8 mouse cellular contexts compared by ENCODE assay signal in the genomic region with DNA sequence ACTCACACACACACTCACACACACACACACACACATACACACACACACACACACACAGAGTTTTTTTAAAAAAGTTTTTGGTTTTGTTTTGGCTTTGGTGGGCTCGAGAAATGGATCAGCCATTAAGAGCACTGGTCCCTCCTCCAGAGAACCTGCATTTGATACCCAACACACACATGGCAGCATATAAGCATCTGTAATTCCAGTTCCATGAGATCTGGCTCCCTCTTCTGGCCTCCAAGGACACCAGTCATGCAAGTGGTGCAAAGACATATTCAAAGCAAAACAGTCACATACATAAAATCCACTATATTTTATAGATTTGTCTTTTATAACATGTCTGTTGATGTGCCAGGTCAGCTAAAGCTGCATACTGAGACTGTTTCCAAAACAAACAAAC. TPM values are rescaled to one million over a fixed set of nuclear protein-coding genes. Genes with fewer than 3 reads are reported as not detected.
A peak's percentile ranks its signal among the peaks of the same experiment; 100 is the strongest.
DNase-seq lines count a peak whose midpoint lies in the region; ATAC-seq and TF ChIP-seq lines count a peak whose summit lies in the region.

No protein-coding gene starts in this region.

- H3K9me3 ChIP-seq in hindbrain, embryonic 11.5 days (ENCODE audit: control insufficient read depth, low read length), result no peaks in the 10 kb centered on the region
- no peaks in the 10 kb centered on the region for H3K9me3 ChIP-seq in hindbrain, embryonic 12.5 days (replicated peaks)
- H3K9me3 ChIP-seq in lung, embryonic 14.5 days (ENCODE audit: low read depth, low read length), result no peaks in the 10 kb centered on the region

- no peak for ATAC-seq in hindbrain, embryonic 11.5 days (ENCODE audit: low FRiP score)
- no peak for ATAC-seq in hindbrain, embryonic 12.5 days (ENCODE audit: low FRiP score)
- ATAC-seq in lung, embryonic 14.5 days (ENCODE audit: insufficient read depth), result no peak

- no peaks in the 10 kb centered on the region for H3K27me3 ChIP-seq in hindbrain, embryonic 11.5 days (ENCODE audit: control insufficient read depth, insufficient read depth, low read length)
- H3K27me3 ChIP-seq in hindbrain, embryonic 12.5 days, result no peaks in the 10 kb centered on the region
- no peaks in the 10 kb centered on the region for H3K27me3 ChIP-seq in lung, embryonic 14.5 days (ENCODE audit: insufficient read depth, low read length)

- H3K4me2 ChIP-seq in hindbrain, embryonic 11.5 days (replicated peaks; ENCODE audit: low read depth, low read length), result no peak overlapping the region
- no peak overlapping the region for H3K4me2 ChIP-seq in hindbrain, embryonic 12.5 days (replicated peaks)
- H3K4me2 ChIP-seq in lung, embryonic 14.5 days, result no peak overlapping the region

- no peaks in the 10 kb centered on the region for H3K36me3 ChIP-seq in hindbrain, embryonic 11.5 days (ENCODE audit: control insufficient read depth, insufficient read depth, low read length)
- peaks cover 25% of the 10 kb centered on the region for H3K36me3 ChIP-seq in hindbrain, embryonic 12.5 days
- peaks cover 33% of the 10 kb centered on the region for H3K36me3 ChIP-seq in lung, embryonic 14.5 days (ENCODE audit: insufficient read depth)

- DNase-seq in hindbrain, embryonic 11.5 days (ENCODE audit: low spot score), result peak; percentile 40
- DNase-seq in CD4-positive helper T cell, adult 2 months (ENCODE audit: low read depth, low spot score), result peak; percentile 39
- peak; percentile 57 for DNase-seq in ZHBTc4 (ENCODE audit: low read depth, low spot score)
- peak; percentile 81 for DNase-seq in lung, embryonic 14.5 days
- no peak for DNase-seq in cerebellum, adult 11-12 months
- DNase-seq in spleen, postnatal 10 days (ENCODE audit: low spot score in 2 of 2), result no peak
- DNase-seq in right cerebral cortex, adult 18-20 months, result no peak

- no peak overlapping the region for H3K9ac ChIP-seq in hindbrain, embryonic 11.5 days (ENCODE audit: low read depth, low read length)
- H3K9ac ChIP-seq in hindbrain, embryonic 12.5 days, result no peak overlapping the region
- H3K9ac ChIP-seq in lung, embryonic 14.5 days, result no peak overlapping the region

- H3K4me3 ChIP-seq in hindbrain, embryonic 11.5 days (ENCODE audit: low read depth, low read length), result no peak overlapping the region
- H3K4me3 ChIP-seq in hindbrain, embryonic 12.5 days, result no peak overlapping the region
- no peak overlapping the region for H3K4me3 ChIP-seq in lung, embryonic 14.5 days (ENCODE audit: low read depth, low read length)

- WGBS in hindbrain, embryonic 11.5 days, result 54% methylated on average over 1 of the region's 1 CpGs
- WGBS in hindbrain, embryonic 12.5 days, result 43% methylated on average over 1 of the region's 1 CpGs
- WGBS in lung, embryonic 14.5 days, result 22% methylated on average over 1 of the region's 1 CpGs

- no peaks in the 10 kb centered on the region for H3K4me1 ChIP-seq in hindbrain, embryonic 11.5 days (replicated peaks; ENCODE audit: control insufficient read depth, insufficient read depth, low read length)
- H3K4me1 ChIP-seq in hindbrain, embryonic 12.5 days, result peaks cover 12% of the 10 kb centered on the region
- peaks cover 5% of the 10 kb centered on the region; the same call in 1 of the 2 replicates for H3K4me1 ChIP-seq in lung, embryonic 14.5 days (ENCODE audit: insufficient read depth)

- H3K27ac ChIP-seq in hindbrain, embryonic 11.5 days (ENCODE audit: low read depth, low read length), result no peak overlapping the region
- no peak overlapping the region for H3K27ac ChIP-seq in hindbrain, embryonic 12.5 days
- no peak overlapping the region for H3K27ac ChIP-seq in lung, embryonic 14.5 days (ENCODE audit: low read depth)

- TF ChIP-seq CTCF in lung, embryonic 14.5 days (IDR thresholded peaks at IDR 0.05; ENCODE audit: low read depth), result peak; percentile 82

RNA-seq across cellular contexts. Expression of a gene that starts 58.8 kb away (rescaled TPM):
- 14.5 and 15.1 TPM in 2 replicates for polyA plus RNA-seq in hindbrain, embryonic 11.5 days (2014; fragmentation: Nextera tagmentation; extraction: Ambion mirVana)
- 28.1 and 30.5 TPM in 2 replicates for polyA plus RNA-seq in hindbrain, embryonic 12.5 days (2016; fragmentation: Nextera tagmentation; extraction: Ambion mirVana)
- 9.9 and 10.7 TPM in 2 replicates for polyA plus RNA-seq in lung, embryonic 14.5 days (2014; fragmentation: Nextera tagmentation; extraction: Ambion mirVana)

Comparison
In these comparisons a context has a peak if more than half of its experiments do, and no peak if none do; other contexts are left out.
1. DNase-seq: peak in hindbrain, embryonic 11.5 days (single experiment), CD4-positive helper T cell, adult 2 months (single experiment), ZHBTc4 (single experiment) and lung, embryonic 14.5 days (single experiment); none in cerebellum, adult 11-12 months (single experiment), spleen, postnatal 10 days (0 of 2) and right cerebral cortex, adult 18-20 months (single experiment).